Mouse (Mus musculus) spleen, adult 2 months (tissue): ENCODE measurements around the gene Gm4969.

ENCODE experiments used
- CTCF ChIP-seq: fragments of 200-500 bp; IDR thresholded peaks from 2 replicates; pipeline ENCODE4 v1.5.1; 2011; ENCODE audit warnings: mild to moderate bottlenecking, inconsistent platforms; ENCODE audit not compliant: insufficient read depth, insufficient read length, insufficient replicate concordance; ENCODE audit errors: extremely low read depth
- POLR2A ChIP-seq: fragments of 200-500 bp; IDR thresholded peaks from 2 replicates; pipeline ENCODE4 v1.6.1; 2011; ENCODE audit warnings: low read depth, low read length, inconsistent platforms

GRCm38 (mm10) chr7:19076586-19076991 lies 41.6 kb downstream of the Gm4969 start:
- TF ChIP-seq CTCF: no peak
- no peak for TF ChIP-seq POLR2A
